Mouse (Mus musculus): ENCODE measurements around the gene Hexim1. TPM values are rescaled to one million over a fixed set of nuclear protein-coding genes. Genes with fewer than 3 reads are reported as not detected.

Hexim1 gene
- total RNA-seq, 2 experiments from 2014 or later = 46.5 to 50.8 TPM

DNA sequence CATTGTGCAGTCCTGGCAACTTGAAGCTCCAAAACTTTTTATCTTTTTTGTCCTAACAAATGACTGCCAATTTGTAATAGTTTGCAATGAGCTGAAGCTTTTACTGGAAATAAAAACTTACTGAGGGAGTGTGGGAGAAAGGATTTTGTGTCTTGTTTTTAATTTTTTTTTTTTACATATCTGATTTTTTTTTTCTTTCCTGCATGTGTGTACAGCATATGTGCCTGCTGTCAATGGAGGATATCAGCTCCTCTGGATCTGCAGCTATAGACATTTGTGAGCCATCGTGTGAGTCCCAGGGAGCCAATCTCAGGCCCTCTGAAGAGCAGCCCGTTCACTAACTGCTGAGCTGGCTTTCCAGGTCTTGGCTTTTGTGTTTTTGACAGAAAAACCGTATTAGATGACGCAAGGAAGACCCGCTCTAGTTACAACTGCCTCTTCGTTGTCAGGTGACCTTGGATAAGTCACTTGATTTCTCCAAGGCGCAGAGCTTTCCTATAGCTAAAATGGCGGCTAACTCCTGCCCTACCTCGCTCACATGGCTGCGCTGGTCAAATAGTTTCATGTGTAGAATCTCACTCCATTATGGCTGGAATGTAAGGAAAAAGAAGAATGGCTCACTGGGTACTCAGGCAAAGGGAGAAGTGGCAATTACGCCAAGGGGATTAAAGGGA is 1.6 kb upstream of the Hexim1 start:
- no peak for DNase-seq (ENCODE audit: low spot score in 2 of 2)
- intact Hi-C loops (cut with DNase I) = no loop called here

DNA sequence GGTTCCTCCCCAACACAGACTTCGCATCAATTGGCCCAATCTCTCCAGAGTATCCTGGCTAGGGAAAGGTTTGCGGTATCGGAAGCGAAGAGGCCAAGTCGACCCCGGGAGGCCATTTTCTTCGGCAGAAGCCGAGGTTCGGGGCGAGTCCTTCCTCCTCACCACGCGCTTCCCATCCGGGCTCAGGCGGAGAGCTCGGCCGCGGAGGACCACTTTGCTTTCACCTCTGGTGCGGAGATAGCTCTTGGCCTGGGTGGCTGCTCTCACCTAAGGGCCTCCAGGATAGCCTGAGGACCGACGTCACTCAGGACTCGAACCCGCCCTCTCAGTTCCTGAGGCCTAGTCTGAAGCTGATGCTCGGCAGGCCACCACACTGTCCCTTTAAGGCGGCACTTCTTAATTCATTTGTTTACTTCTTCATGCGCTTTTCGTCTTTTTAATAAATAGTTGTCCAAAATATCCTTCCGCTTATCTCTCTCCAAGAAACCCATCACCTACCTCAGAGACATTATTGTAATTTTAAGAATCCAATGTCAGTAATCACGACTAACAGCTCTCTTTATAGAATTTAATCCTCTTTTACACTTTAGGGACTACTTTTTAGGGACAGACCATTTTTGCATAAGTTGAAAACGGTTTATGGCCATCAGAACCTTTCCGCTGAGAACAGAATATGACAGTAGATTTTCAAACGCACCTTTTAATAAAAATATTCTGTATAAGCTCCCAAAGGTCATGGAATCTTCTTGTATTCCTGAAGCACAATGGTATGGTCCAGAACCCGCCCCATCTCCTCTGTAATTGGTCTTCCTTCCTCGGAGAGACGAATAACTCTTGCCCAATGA is 646 bp upstream of the Hexim1 start:
- DNase-seq (ENCODE audit: low spot score in 2 of 2) = peak; percentile 78 to 91
- intact Hi-C loops (cut with DNase I) = loop anchor here (1.0 to 5.0 kb wide), 4 partner anchors 13 to 212 kb away; partner anchors contain the start of genes Hexim2 and Map3k14

- peak; percentile 71 to 77 for DNase-seq (ENCODE audit: low spot score in 2 of 2)
- intact Hi-C loops (cut with DNase I) = loop anchor here (1.0 to 5.0 kb wide), 4 partner anchors 15 to 210 kb away; partner anchors contain the start of genes Hexim2 and Map3k14
Measured at GRCm38 (mm10) chr11:103116959-103117590, 1.0 kb downstream of the Hexim1 start.

DNA sequence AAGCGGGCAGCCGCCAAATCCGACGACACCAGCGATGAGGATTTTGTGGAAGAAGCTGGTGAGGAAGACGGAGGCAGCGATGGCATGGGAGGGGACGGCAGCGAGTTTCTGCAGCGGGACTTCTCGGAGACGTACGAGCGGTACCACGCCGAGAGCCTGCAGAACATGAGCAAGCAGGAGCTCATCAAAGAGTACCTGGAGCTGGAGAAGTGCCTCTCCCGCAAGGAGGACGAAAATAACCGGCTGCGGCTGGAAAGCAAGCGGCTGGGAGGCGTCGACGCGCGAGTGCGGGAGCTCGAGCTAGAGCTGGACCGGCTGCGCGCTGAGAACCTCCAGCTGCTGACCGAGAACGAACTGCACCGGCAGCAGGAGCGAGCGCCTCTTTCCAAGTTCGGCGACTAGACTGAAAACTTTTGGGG is 1.6 kb downstream of the Hexim1 start:
- intact Hi-C loops (cut with DNase I) = loop anchor here (1.0 to 5.0 kb wide), 3 partner anchors 41 to 210 kb away; partner anchors contain the start of gene Map3k14
- peak; percentile 39 to 48 for DNase-seq (ENCODE audit: low spot score in 2 of 2)

GRCm38 (mm10) chr11:103118866-103119265 is 2.8 kb downstream of the Hexim1 start:
- DNase-seq (ENCODE audit: low spot score in 2 of 2) = no peak
- intact Hi-C loops (cut with DNase I) = loop anchor here (5.0 kb wide), 2 partner anchors 148 to 208 kb away; partner anchors contain the start of gene Map3k14

- no peak for DNase-seq (ENCODE audit: low spot score in 2 of 2)
- intact Hi-C loops (cut with DNase I) = loop anchor here (5.0 kb wide), 2 partner anchors 148 to 208 kb away; partner anchors contain the start of gene Map3k14
Measured at GRCm38 (mm10) chr11:103119609-103120008, 3.6 kb downstream of the Hexim1 start.

- intact Hi-C loops (cut with DNase I) = no loop called here
- DNase-seq (ENCODE audit: low spot score in 2 of 2) = peak in 1 of 2 experiments; percentile 32
Measured at GRCm38 (mm10) chr11:103120315-103120714, 4.3 kb downstream of the Hexim1 start.

DNA sequence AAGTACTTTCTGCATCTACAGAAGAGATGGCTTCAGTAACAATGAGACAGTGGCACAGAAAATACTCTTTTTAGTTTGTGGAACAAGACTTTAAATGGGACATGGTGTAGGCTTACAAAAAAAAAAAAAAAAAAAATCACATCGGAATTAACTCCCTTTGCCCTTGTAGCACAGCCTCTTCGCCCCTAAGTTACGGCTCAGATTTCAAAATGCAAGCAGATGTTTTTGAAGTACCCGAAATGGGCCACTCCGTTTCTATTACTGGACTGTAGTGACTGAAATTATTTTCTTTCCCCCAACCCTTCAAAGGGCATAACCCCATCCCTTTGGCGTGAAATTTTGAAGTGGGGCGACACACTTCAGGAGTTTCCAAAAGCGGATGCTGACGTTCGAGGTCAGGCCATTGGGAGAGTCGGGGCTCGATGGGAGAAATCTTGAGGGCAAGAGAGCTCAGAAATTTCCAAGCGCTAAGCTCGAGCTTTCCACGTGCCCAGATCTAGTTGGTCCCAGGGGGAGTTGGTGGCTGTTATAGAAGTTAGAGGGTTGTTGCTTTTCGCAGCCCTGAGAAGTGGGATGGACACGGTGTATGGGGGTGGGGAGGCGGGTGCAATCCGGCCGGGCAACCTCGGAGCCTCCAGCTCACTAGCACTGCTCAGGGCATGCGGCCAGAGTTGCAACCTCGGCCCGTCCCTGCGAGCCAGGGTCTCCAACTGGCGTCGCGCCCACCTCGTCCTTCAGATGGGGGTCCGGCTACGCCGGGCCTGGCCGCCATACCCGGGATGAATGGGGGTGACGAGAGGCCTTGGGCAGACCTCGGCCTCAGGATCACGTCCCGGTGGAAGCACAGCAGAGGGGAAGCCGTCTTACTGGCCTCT is 15.9 kb downstream of the Hexim1 start, which contains the start of gene Hexim2:
Hexim2 (plus strand) TSS at position 729 of the 875 bp plus-strand sequence.
- intact Hi-C loops (cut with DNase I) = loop anchor here (1.0 kb wide), 1 partner anchor 16 kb away; the partner anchor contains the start of gene Hexim1
- DNase-seq (ENCODE audit: low spot score in 2 of 2) = peak; percentile 53 to 54

GRCm38 (mm10) chr11:103132576-103133455 is 16.8 kb downstream of the Hexim1 start:
- DNase-seq (ENCODE audit: low spot score in 2 of 2) = peak; percentile 100
- intact Hi-C loops (cut with DNase I) = loop anchor here (1.0 kb wide), 1 partner anchor 17 kb away; the partner anchor contains the start of gene Hexim1

- intact Hi-C loops (cut with DNase I) = no loop called here
- peak in 1 of 2 experiments; percentile 14 for DNase-seq (ENCODE audit: low spot score in 2 of 2)
Measured at GRCm38 (mm10) chr11:103133456-103134185, 17.6 kb downstream of the Hexim1 start.

- intact Hi-C loops (cut with DNase I) = no loop called here
- peak in 1 of 2 experiments; percentile 74 for DNase-seq (ENCODE audit: low spot score in 2 of 2)
Measured at GRCm38 (mm10) chr11:103134221-103134620, 18.2 kb downstream of the Hexim1 start.

DNA sequence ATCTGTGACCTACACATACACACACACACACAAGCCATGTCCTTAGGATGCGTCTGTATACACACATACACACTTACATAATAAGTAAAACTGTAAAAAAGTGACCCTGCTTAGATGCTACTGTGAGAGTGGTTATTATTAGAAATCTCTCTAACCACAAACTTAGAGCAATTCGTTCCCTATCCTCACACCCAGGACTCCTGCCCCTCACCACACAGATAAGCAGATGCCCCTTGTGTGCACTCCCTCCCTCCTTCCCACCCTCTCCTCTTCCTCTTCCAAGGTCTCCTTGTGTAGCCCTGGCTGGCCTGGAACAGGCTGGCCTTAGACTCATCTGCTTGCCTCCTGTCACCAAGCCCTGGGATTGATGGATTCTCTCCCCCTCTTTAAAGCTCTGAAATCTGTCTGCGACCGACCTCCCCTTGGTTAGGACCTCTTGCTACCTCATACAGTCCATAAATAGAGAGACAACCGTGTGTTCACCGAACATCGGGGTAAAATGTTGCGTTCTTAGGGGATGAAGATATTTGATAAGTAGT is 20.1 kb downstream of the Hexim1 start:
- intact Hi-C loops (cut with DNase I) = no loop called here
- no peak for DNase-seq (ENCODE audit: low spot score in 2 of 2)

- intact Hi-C loops (cut with DNase I) = no loop called here
- DNase-seq (ENCODE audit: low spot score in 2 of 2) = no peak
Measured at GRCm38 (mm10) chr11:103139951-103140762, 24.1 kb downstream of the Hexim1 start.

GRCm38 (mm10) chr11:103140763-103141100 is 24.7 kb downstream of the Hexim1 start:
- DNase-seq (ENCODE audit: low spot score in 2 of 2) = no peak
- intact Hi-C loops (cut with DNase I) = no loop called here

DNA sequence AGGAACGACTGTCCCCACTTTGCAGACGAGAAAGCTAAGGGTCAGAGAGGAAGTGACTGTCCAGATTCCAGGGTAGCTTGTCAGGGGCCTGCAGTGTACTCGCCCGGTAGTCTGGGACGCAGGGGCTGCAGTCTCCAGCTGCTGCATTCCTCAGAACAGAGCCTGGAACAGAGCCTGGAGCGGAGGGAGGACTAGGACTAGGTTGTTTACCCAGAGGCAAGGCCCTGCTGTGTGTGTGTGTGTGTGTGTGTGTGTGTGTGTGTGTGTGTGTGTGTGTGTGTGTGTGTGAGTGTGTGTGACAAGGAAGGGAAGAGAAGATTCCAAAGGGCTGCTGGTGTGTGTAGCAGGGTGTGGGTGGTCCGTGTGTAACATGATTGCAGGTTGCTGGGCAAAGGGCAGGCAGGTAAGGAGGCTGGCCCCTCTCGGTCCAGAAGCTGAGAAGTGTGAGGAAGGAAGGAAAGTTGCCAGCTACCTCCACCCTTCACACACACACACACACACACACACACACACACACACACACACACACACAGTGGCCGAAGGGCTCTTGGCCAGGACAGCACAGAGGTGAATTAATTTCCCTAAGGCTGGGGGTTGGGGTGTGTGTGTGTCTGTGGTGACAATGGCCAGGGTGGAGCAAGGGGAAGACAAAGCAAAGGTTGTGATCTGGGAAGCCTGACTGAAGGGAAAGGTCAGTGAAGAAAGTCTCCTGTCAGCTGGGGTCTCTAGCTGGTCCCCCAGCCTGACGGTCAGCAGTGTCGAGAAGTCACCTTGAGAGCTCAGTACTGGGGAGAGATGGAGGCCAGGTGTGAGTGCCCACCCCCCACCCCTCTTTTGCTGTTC is 25.3 kb downstream of the Hexim1 start:
- peak in 1 of 2 experiments; percentile 35 for DNase-seq (ENCODE audit: low spot score in 2 of 2)
- intact Hi-C loops (cut with DNase I) = no loop called here

All from left cerebral cortex, postnatal 25 days (tissue).